Mouse (Mus musculus): ENCODE data around the gene Cox8b. TPM values are rescaled to one million over a fixed set of nuclear protein-coding genes. Genes with fewer than 3 reads are reported as not detected.

Cox8b gene
- polyA plus RNA-seq (2015; fragmentation: Nextera tagmentation; extraction: Ambion mirVana), result 1.5 and 4.8 TPM in 2 replicates

GRCm38 (mm10) chr7:140900220-140900619 lies at the start of gene Cox8b:
Gene Cox8b, minus strand, starts transcription at chr7:140900446.
- no peak within 1 kb of the TSS for H3K27ac ChIP-seq (replicated peaks)
- peaks cover 7% of the 10 kb centered on the region; the same call in 1 of the 2 replicates for H3K4me1 ChIP-seq
- 81% methylated on average over 10 of the region's 10 CpGs for WGBS
- H3K9ac ChIP-seq (replicated peaks), result no peak within 1 kb of the TSS
- H3K27me3 ChIP-seq (replicated peaks), result no peaks in the 10 kb centered on the region
- H3K4me2 ChIP-seq, result no peak within 1 kb of the TSS
- peaks cover 39% of the 10 kb centered on the region for H3K36me3 ChIP-seq
- no peak for ATAC-seq (ENCODE audit: low FRiP score)
- no peak within 1 kb of the TSS for H3K4me3 ChIP-seq (replicated peaks)
- H3K9me3 ChIP-seq (replicated peaks), result no peaks in the 10 kb centered on the region

GRCm38 (mm10) chr7:140949255-140949654 lies 49.0 kb upstream of the Cox8b start:
- Histone ChIP-seq H3K27me3 (replicated peaks) (no peaks in the 10 kb centered on the region), H3K9ac (replicated peaks) (no peak overlapping the region), H3K9me3 (replicated peaks) (no peaks in the 10 kb centered on the region), H3K27ac (replicated peaks) (no peak overlapping the region), H3K4me1 (peaks cover 14% of the 10 kb centered on the region; the same call in 1 of the 2 replicates), H3K4me3 (replicated peaks) (no peak overlapping the region), H3K36me3 (no peaks in the 10 kb centered on the region), H3K4me2 (no peak overlapping the region)
- WGBS, result 92% methylated on average over 6 of the region's 6 CpGs
- ATAC-seq (ENCODE audit: low FRiP score), result no peak

- no peaks in the 10 kb centered on the region for H3K36me3 ChIP-seq
- H3K9ac ChIP-seq (replicated peaks), result no peak overlapping the region
- H3K4me1 ChIP-seq, result peaks cover 10% of the 10 kb centered on the region; the same call in 1 of the 2 replicates
- 88% methylated on average over 8 of the region's 8 CpGs for WGBS
- H3K4me2 ChIP-seq, result no peak overlapping the region
- ATAC-seq (ENCODE audit: low FRiP score), result no peak
- H3K27ac ChIP-seq (replicated peaks), result no peak overlapping the region
- no peak overlapping the region for H3K4me3 ChIP-seq (replicated peaks)
- H3K27me3 ChIP-seq (replicated peaks), result no peaks in the 10 kb centered on the region
- H3K9me3 ChIP-seq (replicated peaks), result no peaks in the 10 kb centered on the region
Observed at GRCm38 (mm10) chr7:140948161-140948560, 47.9 kb upstream of the Cox8b start.

GRCm38 (mm10) chr7:140946980-140947379 lies 46.7 kb upstream of the Cox8b start:
- no peak overlapping the region for H3K4me2 ChIP-seq
- no peaks in the 10 kb centered on the region for H3K9me3 ChIP-seq (replicated peaks)
- H3K9ac ChIP-seq (replicated peaks), result no peak overlapping the region
- peaks cover 13% of the 10 kb centered on the region; the same call in 1 of the 2 replicates for H3K4me1 ChIP-seq
- H3K27me3 ChIP-seq (replicated peaks), result no peaks in the 10 kb centered on the region
- WGBS, result 76% methylated on average over 7 of the region's 7 CpGs
- no peak overlapping the region for H3K4me3 ChIP-seq (replicated peaks)
- ATAC-seq (ENCODE audit: low FRiP score), result no peak
- no peaks in the 10 kb centered on the region for H3K36me3 ChIP-seq
- H3K27ac ChIP-seq (replicated peaks), result no peak overlapping the region

GRCm38 (mm10) chr7:140946311-140946710 lies 46.1 kb upstream of the Cox8b start:
- Histone ChIP-seq H3K9ac (replicated peaks) (no peak overlapping the region), H3K27ac (replicated peaks) (no peak overlapping the region), H3K4me2 (no peak overlapping the region), H3K36me3 (no peaks in the 10 kb centered on the region), H3K9me3 (replicated peaks) (no peaks in the 10 kb centered on the region), H3K4me3 (replicated peaks) (no peak overlapping the region), H3K27me3 (replicated peaks) (no peaks in the 10 kb centered on the region), H3K4me1 (peaks cover 17% of the 10 kb centered on the region)
- 90% methylated on average over 10 of the region's 10 CpGs for WGBS
- ATAC-seq (ENCODE audit: low FRiP score), result no peak

DNA sequence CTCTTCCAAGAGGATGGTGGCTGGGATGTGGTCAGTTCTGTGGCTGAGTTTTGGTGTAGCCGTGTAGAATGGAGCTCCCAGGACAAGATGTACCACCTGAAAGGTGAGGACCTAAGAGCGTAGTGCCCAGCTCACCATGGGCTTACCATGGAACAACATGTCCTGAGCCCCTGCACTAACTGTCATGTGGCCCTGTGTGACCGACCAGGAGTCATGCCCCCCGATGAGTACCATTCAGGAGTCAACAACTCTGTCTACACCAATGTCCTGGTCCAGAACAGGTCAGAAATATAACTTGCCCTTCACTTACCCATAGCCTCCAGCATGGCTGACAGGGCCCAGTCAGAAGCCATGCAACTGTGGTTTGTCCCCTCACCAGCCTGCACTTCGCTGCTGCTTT lies 45.0 kb upstream of the Cox8b start:
- Histone ChIP-seq H3K9ac (replicated peaks) (no peak overlapping the region), H3K27me3 (replicated peaks) (no peaks in the 10 kb centered on the region), H3K4me3 (replicated peaks) (no peak overlapping the region), H3K4me1 (peaks cover 15% of the 10 kb centered on the region), H3K4me2 (no peak overlapping the region), H3K27ac (replicated peaks) (no peak overlapping the region), H3K36me3 (no peaks in the 10 kb centered on the region), H3K9me3 (replicated peaks) (no peaks in the 10 kb centered on the region)
- ATAC-seq (ENCODE audit: low FRiP score), result no peak
- 93% methylated on average over 5 of the region's 5 CpGs for WGBS

- ATAC-seq (ENCODE audit: low FRiP score), result no peak
- Histone ChIP-seq H3K27ac (replicated peaks) (no peak overlapping the region), H3K4me3 (replicated peaks) (no peak overlapping the region), H3K36me3 (no peaks in the 10 kb centered on the region), H3K4me1 (peaks cover 25% of the 10 kb centered on the region), H3K27me3 (replicated peaks) (no peaks in the 10 kb centered on the region), H3K4me2 (no peak overlapping the region), H3K9me3 (replicated peaks) (no peaks in the 10 kb centered on the region), H3K9ac (replicated peaks) (no peak overlapping the region)
- WGBS, result 92% methylated on average over 7 of the region's 7 CpGs
Observed at GRCm38 (mm10) chr7:140944236-140944635, 44.0 kb upstream of the Cox8b start.

DNA sequence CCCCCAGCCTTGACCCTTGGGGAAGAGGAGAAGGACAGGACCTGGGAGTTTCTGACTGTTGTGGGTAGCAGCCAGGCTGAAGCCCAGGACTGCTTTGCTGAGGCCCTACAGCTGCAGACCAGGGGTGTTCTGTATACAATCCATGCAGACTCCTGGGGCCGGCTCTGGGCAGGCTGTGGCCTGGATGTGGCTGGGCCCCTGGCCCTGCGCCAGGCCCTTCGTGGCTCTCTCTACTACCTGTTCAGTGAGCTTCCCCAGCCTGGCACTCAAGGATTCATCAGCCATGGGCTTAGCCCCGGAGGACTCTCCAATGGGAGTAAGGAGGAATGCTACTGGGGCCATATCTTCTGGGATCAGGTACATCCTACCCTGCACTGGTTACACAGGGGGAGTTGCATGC lies 43.1 kb upstream of the Cox8b start:
- H3K9me3 ChIP-seq (replicated peaks), result no peaks in the 10 kb centered on the region
- H3K27ac ChIP-seq (replicated peaks), result no peak overlapping the region
- no peak overlapping the region for H3K9ac ChIP-seq (replicated peaks)
- H3K4me1 ChIP-seq, result peaks cover 27% of the 10 kb centered on the region
- no peaks in the 10 kb centered on the region for H3K36me3 ChIP-seq
- 83% methylated on average over 4 of the region's 4 CpGs for WGBS
- H3K4me2 ChIP-seq, result no peak overlapping the region
- H3K4me3 ChIP-seq (replicated peaks), result no peak overlapping the region
- no peak for ATAC-seq (ENCODE audit: low FRiP score)
- H3K27me3 ChIP-seq (replicated peaks), result no peaks in the 10 kb centered on the region

GRCm38 (mm10) chr7:140942811-140943210 lies 42.6 kb upstream of the Cox8b start:
- 92% methylated on average over 10 of the region's 10 CpGs for WGBS
- Histone ChIP-seq H3K36me3 (no peaks in the 10 kb centered on the region), H3K9me3 (replicated peaks) (no peaks in the 10 kb centered on the region), H3K27ac (replicated peaks) (no peak overlapping the region), H3K4me1 (peaks cover 27% of the 10 kb centered on the region), H3K4me3 (replicated peaks) (no peak overlapping the region), H3K4me2 (no peak overlapping the region), H3K9ac (replicated peaks) (no peak overlapping the region), H3K27me3 (replicated peaks) (no peaks in the 10 kb centered on the region)
- ATAC-seq (ENCODE audit: low FRiP score), result no peak

DNA sequence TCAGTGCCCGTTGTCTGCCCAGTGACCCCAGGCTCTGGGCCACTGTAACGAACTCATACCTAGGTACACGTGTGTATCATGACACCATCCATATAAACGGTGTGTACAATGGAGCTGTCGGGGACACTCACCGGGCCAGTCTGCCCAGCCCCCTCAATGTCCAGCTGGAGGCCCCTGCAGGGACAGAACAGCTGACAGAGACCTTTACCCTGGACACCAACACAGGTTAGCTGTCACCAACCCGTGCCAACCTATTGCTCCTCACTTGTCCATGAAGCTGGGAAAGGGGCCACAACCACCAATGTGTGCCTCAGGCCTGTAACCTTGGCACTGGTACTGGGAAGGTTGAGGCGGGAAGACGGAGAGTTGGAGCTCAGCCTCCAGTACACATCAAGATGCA lies 42.1 kb upstream of the Cox8b start:
- Histone ChIP-seq H3K27ac (replicated peaks) (peak overlapping the region; percentile 77), H3K36me3 (no peaks in the 10 kb centered on the region), H3K4me1 (peaks cover 27% of the 10 kb centered on the region), H3K9me3 (replicated peaks) (no peaks in the 10 kb centered on the region), H3K4me3 (replicated peaks) (peak overlapping the region; percentile 42), H3K9ac (replicated peaks) (0 out of 2 replicates have a peak overlapping the region, but pooled peaks have one; percentile 40), H3K4me2 (peak overlapping the region; percentile 58), H3K27me3 (replicated peaks) (no peaks in the 10 kb centered on the region)
- no peak for ATAC-seq (ENCODE audit: low FRiP score)
- 67% methylated on average over 9 of the region's 9 CpGs for WGBS

- Histone ChIP-seq H3K27me3 (replicated peaks) (no peaks in the 10 kb centered on the region), H3K27ac (replicated peaks) (peak within 1 kb of the TSS; percentile 77), H3K36me3 (no peaks in the 10 kb centered on the region), H3K4me2 (peak within 1 kb of the TSS; percentile 58), H3K4me1 (peaks cover 27% of the 10 kb centered on the region), H3K9ac (replicated peaks) (peak within 1 kb of the TSS; percentile 40), H3K9me3 (replicated peaks) (no peaks in the 10 kb centered on the region), H3K4me3 (replicated peaks) (peak within 1 kb of the TSS; percentile 42)
- 3% methylated on average over 33 of the region's 33 CpGs for WGBS
- ATAC-seq (ENCODE audit: low FRiP score), result peak; percentile 70
Observed at GRCm38 (mm10) chr7:140941222-140942051, 41.2 kb upstream of the Cox8b start, which contains the start of gene Pgghg. Gene Pgghg, plus strand, starts transcription at chr7:140941391.

DNA sequence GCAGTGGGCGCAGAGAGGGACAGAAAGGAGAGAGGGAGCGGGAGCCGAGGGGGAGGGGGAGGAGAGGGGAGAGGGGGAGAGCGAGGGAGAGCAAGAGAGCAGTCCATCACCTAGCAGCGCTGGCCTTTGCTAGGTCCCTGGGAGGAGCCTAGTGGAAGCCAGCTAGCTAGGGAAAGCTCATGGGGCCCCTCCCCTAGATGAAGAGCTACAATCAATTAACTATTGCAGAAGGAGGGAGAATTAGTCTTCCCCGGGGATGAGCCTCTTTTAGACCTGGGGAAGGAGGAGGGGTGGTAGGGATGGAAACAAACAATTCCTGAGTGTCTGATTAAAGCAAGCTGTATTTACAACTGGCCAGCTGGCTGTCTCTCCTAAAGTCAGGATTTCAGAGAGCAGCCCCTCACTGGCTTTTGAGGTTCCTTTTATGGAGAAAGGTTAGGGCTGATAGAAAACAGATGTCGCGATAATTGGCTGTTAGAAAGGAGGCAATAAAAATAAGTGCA lies 39.5 kb upstream of the Cox8b start:
- no peak overlapping the region for H3K4me3 ChIP-seq (replicated peaks)
- H3K27ac ChIP-seq (replicated peaks), result peak overlapping the region; percentile 48
- H3K9ac ChIP-seq (replicated peaks), result no peak overlapping the region
- 2% methylated on average over 8 of the region's 8 CpGs for WGBS
- H3K4me2 ChIP-seq, result peak overlapping the region; percentile 33
- 0 out of 2 replicates have a peak, but pooled peaks cover 4% of the 10 kb centered on the region for H3K27me3 ChIP-seq (replicated peaks)
- H3K9me3 ChIP-seq (replicated peaks), result no peaks in the 10 kb centered on the region
- H3K4me1 ChIP-seq, result peaks cover 27% of the 10 kb centered on the region
- no peaks in the 10 kb centered on the region for H3K36me3 ChIP-seq
- peak; percentile 75 for ATAC-seq (ENCODE audit: low FRiP score)

All from neural tube, embryonic 15.5 days (tissue).